Mouse (Mus musculus): ENCODE results near the gene Tmeff1.
A peak's percentile ranks its signal among the peaks of the same experiment; 100 is the strongest.

The Tmeff1 gene

DNA sequence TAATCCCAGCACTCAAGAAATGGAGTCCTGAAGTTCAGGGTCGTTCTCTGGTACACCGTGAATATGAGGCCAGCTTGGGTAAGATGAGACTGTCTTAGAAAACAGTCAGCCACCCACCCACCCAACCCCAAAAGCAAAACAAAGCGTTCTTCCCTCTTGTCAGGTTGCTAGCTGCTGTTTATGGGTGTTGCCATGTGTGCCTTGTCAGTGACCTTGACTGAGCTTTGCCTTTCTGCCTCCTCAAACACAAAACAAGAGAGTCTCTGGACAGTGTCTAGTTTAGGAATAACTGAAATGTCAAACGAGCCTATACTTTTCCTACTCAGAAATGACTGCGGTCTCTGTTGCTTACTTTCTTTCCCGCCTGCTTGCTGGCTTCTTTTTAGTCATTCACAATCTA, 37.3 kb downstream of the Tmeff1 start:
- DNase-seq (ENCODE audit: low spot score), result no peak

DNA sequence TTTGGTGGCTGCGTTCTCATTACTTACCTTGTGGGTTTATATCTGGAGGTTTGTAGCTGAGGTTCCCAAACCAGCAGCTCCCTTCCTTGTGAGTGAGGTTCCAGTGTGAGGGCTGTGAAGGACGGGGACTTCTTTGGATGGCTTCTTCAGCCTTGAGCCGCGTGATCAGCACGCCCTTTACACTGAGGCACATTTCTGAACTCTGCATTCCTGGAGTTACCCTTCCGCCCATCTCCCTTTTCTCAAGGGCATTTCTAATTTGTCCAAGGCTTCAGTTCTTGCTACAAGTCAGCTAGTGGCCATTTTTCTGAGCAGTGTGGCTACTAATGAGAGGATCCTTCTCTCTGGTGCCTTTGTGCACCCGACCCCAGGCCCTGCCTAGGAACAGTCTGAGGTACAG, 38.0 kb downstream of the Tmeff1 start:
- DNase-seq (ENCODE audit: low spot score), result no peak

DNA sequence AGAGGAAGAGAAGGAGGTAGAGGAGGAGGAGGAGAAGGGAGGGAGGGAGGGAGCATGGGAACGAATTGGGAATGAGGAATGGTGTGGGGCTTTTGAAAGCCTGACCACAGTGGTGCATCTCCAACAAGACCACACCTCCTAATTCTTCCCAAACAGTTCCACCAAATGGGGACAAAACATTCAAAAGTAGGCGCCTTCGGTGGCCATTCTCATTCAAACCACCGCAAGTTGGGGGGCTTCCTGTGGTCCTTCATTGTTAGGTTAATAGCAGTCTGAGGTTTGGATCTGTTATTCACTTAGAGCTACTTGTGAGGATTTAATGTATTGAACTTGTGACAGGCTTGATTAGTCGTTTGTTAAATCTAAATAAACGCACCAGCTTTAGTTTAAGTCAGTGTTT, 40.0 kb downstream of the Tmeff1 start:
- no peak for DNase-seq (ENCODE audit: low spot score)

- DNase-seq (ENCODE audit: low spot score), result peak; percentile 36
Measured at GRCm38 (mm10) chr4:48625836-48626235, 40.9 kb downstream of the Tmeff1 start.

- DNase-seq (ENCODE audit: low spot score), result no peak
Measured at GRCm38 (mm10) chr4:48629445-48629844, 44.5 kb downstream of the Tmeff1 start.

DNA sequence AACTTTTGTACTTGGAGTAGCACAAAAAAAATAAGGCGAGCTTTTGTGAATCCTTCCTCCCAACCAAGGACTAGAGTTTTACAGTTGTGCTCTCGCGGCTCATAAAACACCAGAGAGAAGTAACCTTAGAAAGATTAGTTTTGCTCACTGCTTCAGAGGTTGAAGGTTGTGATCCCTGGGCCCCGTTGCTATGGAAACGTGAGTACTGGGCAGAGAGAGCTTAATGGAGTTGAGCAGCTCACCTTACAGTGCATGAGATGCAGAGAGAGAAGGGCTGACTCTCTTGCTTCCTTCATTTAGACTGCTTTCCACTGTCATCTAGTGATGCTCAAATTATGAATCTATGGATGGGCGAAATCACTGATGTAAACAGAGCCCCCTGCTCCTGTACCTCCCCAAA, 48.6 kb downstream of the Tmeff1 start:
- no peak for DNase-seq (ENCODE audit: low spot score)

DNA sequence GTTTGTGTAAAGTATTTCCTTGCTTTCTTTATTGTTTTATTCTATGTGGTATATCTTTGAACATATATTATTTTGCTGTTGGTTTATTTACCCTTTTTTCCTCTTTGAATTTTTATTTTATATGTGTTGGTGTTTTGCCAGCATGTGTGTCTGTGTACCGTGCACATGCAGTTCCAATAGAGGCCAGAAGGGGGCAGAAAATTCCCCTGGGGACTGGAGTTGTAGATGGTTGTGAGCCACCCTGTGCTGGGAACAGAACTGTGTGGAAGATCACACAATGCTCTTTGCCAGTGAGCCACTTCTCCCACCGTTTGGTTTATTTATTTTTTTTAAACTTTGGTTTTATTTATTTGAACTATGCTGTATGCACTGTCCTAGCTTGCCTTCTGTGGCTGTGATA, 49.1 kb downstream of the Tmeff1 start:
- no peak for DNase-seq (ENCODE audit: low spot score)

DNA sequence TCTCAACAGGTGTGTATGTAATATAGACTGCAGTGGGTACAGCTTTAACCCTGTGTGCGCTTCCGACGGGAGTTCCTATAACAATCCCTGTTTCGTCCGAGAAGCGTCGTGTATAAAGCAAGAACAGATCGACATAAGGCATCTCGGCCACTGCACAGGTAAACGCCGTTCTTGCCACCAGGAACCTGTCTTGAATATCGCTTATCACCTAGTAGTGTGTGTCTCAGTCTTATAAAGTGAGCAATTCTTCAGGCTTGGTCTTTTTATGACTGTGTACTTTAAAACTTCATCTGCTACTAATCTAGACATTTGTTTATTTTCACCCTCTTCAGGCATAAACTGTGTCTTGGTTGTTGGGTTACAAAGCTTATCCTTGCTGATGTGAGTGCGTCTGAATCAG, 51.9 kb downstream of the Tmeff1 start:
- DNase-seq (ENCODE audit: low spot score), result no peak

DNA sequence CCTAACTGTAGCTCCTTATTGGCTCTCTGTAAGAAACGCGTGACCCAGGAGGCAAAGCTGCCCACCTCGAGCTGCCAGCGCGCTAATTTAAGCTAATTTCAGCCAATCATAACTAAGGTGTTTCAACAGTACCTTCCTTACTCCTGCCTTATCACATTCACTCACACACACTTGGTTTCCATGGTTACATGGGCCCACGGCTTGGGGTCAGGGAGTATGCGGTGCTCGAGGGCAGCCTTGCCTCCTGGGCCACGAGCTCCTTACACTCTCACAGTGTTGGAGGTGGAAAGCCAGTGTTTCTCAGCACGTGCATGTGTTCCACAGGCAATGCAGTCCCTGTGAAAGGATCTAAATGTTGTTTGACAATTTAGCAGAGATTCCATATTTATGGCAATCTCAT, 53.2 kb downstream of the Tmeff1 start:
- no peak for DNase-seq (ENCODE audit: low spot score)

DNA sequence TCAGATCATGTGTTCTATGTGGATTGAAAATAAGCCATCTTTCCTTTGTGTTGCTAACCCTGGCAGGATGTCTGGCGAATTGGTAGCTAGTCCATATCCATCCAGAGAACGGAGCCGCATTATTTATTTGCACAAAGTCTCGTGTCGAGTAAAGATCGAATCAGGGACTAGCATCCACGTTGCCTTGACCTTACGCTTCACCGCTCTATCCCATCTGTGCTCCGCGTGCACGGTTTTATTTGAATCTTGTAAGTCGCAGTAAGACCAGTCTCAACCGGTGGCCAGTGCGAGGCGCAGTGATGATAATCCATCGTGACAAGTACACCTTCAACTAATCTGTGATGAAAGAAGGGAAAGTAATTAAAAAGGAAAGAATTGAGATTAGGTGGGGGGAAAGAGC, 54.5 kb downstream of the Tmeff1 start:
- DNase-seq (ENCODE audit: low spot score), result no peak

DNA sequence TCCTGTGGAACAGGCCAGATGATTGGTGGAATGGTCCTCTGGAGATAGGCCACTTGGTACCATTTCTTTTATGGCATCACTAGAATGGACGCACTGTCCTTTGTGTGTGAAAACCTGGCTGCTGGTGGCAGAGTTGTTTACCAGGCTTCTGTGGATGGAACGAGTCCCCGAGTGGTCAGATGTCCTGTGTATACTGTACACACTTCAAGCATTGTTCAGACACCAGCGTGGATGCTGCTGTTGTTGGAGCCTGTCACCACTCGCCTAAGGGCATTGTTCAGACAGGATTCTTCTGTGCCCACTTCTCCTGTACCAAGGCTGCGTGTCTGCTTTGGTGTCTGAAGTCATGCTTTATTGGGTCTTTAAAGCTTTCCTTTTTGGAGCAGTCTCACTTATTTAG, 58.8 kb downstream of the Tmeff1 start:
- no peak for DNase-seq (ENCODE audit: low spot score)

- no peak for DNase-seq (ENCODE audit: low spot score)
Measured at GRCm38 (mm10) chr4:48646143-48646542, 61.2 kb downstream of the Tmeff1 start.

DNA sequence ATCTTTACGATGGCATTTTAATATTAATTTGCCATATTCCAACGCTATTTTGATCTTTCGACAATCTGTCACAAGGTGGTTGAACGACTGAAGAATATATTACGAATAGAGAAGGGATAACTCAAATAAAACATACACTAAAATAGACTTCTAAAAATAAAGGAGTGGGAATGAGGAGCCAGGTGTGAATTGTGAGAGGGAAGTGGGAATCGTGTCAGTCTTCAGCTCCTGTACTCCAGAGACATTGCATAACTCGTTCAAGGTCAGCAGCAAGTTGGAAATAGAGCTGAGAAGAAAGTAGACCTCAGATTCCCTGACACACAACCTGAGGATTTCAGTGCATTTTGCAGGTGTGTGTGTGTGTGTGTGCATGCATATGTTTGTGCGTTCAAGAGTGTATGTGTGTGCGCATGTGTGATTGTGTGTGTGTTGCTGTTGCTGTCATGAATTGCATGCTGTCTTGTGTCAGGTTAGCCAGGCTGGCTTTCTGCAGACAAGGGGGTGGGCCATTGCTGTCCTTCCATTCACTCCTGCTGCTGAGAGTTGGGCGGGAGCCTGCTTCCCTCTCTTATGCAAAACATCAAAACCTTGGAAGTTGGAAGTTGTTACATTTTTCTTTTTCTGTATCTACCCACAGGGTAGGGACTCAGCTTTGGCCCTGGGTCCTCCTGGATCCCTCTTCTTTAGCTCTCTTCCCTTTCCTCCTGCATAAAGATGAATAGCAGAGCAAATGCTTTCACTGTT, 65.8 kb downstream of the Tmeff1 start:
- no peak for DNase-seq (ENCODE audit: low spot score)

DNA sequence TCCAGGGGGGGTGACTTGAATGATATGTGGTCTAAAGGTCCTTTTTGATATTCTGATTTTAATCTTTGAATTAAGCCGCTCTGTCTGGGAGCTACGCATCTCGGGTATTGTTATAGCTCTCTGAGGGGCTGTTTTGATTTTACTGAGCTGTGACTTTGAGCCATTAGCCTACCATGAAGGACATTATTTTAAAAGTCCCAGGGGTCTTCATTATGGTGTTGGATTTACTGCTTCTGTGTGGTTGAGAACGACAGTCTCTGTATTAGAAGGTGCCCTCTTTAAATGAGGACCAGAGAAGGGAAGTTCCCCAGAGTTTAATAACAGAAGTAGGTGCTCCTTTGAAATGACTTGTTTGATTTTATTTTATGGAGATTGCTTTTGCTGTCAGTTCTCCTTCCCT, 69.1 kb downstream of the Tmeff1 start:
- DNase-seq (ENCODE audit: low spot score), result no peak

DNA sequence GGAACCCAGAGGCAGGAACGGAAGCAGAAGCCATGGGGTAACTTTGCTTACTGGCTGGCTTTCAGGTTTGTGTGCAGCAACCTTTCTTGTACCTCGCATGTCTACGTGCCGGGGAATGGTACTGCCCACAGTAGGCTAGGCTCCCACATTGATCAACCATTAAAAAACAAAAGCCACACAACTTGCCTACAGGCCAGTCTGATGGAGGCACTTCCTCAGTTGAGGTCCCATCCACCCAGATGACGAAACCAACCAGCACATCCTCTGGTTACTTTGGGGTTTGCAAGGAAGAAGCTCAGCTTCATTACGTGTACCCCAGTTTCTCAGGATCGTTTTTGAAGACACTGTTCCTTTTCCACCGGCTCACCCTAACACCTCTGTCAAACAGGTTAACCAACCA, 71.6 kb downstream of the Tmeff1 start:
- DNase-seq (ENCODE audit: low spot score), result no peak

GRCm38 (mm10) chr4:48660144-48660543, 75.2 kb downstream of the Tmeff1 start:
- no peak for DNase-seq (ENCODE audit: low spot score)

- no peak for DNase-seq (ENCODE audit: low spot score)
Measured at GRCm38 (mm10) chr4:48660619-48661575, 75.9 kb downstream of the Tmeff1 start.

- no peak for DNase-seq (ENCODE audit: low spot score)
Measured at GRCm38 (mm10) chr4:48663271-48663670, 78.3 kb downstream of the Tmeff1 start, which contains the start of gene Cavin4. Gene Cavin4, plus strand, starts transcription at chr4:48663514.

DNA sequence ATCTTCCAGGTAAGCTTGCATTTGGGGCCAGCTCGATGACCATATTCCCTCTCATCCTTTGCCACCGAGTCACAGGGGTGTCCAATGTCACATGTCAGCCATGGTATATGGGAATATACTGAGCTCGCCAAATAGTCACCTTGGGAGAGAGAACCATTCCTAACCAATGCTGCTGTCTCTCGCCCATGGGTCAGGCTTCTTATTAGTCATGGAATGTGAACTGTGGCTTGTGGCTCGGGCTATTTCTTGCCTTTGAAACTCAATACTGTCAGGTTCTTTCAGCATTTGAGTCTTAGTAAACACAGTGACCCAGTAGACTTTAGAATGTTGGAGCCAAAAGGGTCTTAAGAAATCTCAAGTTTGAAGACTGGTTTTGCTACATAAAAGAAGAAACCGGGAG, 79.0 kb downstream of the Tmeff1 start:
- DNase-seq (ENCODE audit: low spot score), result no peak

DNA sequence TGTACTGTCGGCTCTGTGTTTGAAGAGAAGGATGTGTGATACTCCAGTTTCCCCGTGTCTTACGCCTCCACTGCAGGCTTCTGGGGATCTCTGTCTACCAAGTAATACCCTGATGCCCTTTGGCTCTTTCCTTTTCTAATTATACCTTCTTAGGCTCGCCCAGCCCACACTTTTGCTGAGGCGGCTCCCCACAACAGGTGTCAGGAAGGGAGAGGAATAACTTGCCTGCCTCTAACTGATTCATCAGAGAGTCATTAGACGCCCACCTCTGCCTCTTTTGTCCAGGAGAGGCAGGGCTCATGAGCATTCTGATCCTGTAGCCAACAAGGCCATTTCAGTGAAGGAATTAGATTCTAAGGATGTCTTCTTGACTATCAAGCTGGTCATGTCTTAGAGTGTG, 82.3 kb downstream of the Tmeff1 start:
- DNase-seq (ENCODE audit: low spot score), result no peak

DNA sequence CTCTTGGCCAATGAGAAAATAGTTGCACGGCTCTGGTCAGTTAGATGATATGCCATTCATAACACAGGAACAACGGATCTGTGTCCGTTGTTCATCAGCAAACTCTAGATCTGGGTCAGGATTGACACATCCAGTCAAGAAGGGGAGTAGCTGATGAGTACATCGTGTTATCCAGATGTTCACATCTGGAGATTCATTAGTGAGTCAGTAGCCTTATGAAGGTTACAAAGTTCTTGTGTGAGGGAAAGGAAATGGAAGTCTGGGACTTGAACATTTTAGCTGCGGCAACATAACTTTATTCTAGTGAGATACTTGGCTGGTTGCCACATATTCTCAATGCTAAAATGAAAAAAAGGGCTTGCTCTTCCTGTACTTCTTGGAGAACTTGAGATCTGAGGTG, 87.9 kb downstream of the Tmeff1 start:
- DNase-seq (ENCODE audit: low spot score), result no peak

DNA sequence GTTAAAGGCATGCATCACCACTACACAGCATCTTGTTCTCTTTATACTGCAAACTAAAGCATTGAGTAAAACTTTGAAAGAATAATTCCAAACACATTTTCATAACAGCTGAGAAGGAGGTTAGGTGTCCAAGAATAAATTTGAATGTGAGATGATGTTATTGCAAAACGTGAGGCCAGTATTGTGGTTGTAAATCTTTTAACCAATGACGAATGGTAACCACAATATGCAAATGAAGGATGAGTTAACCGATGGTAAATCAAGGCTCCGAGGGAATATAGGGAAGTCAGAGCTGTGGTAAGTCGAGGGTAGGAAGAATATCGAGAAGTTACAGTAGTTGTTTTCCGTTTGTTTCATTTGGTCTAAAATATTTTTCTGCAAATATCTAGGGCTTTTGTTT, 89.4 kb downstream of the Tmeff1 start:
- no peak for DNase-seq (ENCODE audit: low spot score)

DNA sequence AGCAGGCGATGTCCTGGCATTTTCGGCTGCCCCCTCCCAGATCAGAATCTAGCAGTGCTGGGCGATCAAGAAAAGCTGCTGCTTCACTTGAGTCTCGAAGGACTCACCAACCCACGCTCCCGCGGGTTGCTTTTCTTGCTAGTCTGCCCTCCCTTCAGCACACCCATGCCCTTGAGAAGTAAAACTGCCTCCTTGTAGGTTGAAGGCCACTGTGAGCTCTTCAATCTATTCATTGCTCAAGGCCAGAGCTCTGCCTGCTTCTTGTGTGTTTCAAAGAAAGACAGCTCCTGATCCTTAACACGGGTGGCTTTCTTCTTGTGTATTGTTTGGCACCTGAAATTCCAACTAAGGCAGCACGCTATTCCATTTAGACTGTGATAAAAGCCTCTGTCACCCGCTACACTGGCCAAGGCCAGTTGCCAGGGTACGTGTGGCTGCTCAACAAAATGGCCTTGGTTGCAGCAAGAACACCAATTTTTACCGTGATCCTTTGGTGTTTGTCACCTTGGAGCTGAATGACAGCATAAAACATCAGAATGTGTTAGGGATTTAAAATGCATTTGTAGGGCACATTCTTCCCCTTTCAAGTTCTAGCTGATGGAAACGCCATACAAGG, 91.7 kb downstream of the Tmeff1 start:
- DNase-seq (ENCODE audit: low spot score), result no peak

Measured in urinary bladder, postnatal 14 days (tissue).